Mouse (Mus musculus) MEL (cell line): Measurements from ENCODE around the gene Osm.

Experiments used
- CHD2 ChIP-seq: IDR thresholded peaks from 2 replicates; pipeline ENCODE4 v1.6.1; 2011; ENCODE audit warnings: low read length, improper control_type of control experiment
- CTCF ChIP-seq, 3 experiments: IDR thresholded peaks in 2 of 3; conservative IDR thresholded peaks in 1 of 3; 2 replicates each; pipeline ENCODE4 v1.5.1; 2011 to 2012; ENCODE audit warnings: low read length in 3 of 3, low read depth in 2 of 3, mild to moderate bottlenecking in 2 of 3, improper control_type of control experiment in 1 of 3, inconsistent platforms in 1 of 3, mixed read lengths in 1 of 3, moderate library complexity in 1 of 3; ENCODE audit not compliant: control insufficient read depth in 1 of 3, insufficient read depth in 1 of 3, poor library complexity in 1 of 3, severe bottlenecking in 1 of 3
- E2F4 ChIP-seq: IDR thresholded peaks from 2 replicates; pipeline ENCODE4 v1.6.1; 2011; ENCODE audit warnings: low read depth, low read length, improper control_type of control experiment, borderline replicate concordance
- ETS1 ChIP-seq: IDR thresholded peaks from 2 replicates; pipeline ENCODE4 v1.6.1; 2012; ENCODE audit warnings: low read depth, mild to moderate bottlenecking, inconsistent platforms, low read length, improper control_type of control experiment, moderate library complexity
- HCFC1 ChIP-seq: IDR thresholded peaks from 2 replicates; pipeline ENCODE4 v1.6.1; 2012; ENCODE audit warnings: low read depth, mild to moderate bottlenecking, inconsistent platforms, low read length, improper control_type of control experiment, moderate library complexity
- USF2 ChIP-seq, 2 experiments: IDR thresholded peaks; 2 replicates each; pipeline ENCODE4 v1.6.1; 2011 to 2012; ENCODE audit warnings: improper control_type of control experiment in 2 of 2, low read length in 2 of 2, borderline replicate concordance in 1 of 2, inconsistent platforms in 1 of 2, low read depth in 1 of 2, mild to moderate bottlenecking in 1 of 2; ENCODE audit not compliant: insufficient read depth in 1 of 2
- ZKSCAN1 ChIP-seq: IDR thresholded peaks from 2 replicates; pipeline ENCODE4 v1.6.1; 2012; ENCODE audit warnings: low read depth, mild to moderate bottlenecking, inconsistent platforms, low read length, improper control_type of control experiment, moderate library complexity
- ZNF384 ChIP-seq: IDR thresholded peaks from 2 replicates; pipeline ENCODE4 v1.6.1; 2012; ENCODE audit warnings: low read depth, mild to moderate bottlenecking, inconsistent platforms, low read length, improper control_type of control experiment

GRCm38 (mm10) chr11:4258657-4259082, 22.4 kb downstream of the Osm start:
- peak; percentile 82 to 99 (median 91) for TF ChIP-seq CTCF (IDR thresholded peaks at IDR 0.05 in 2 of 3, conservative IDR thresholded peaks at IDR 0.05 in 1 of 3; ENCODE audit: control insufficient read depth in 1 of 3, insufficient read depth in 1 of 3, low read depth in 2 of 3, low read length in 3 of 3, poor library complexity in 1 of 3, severe bottlenecking in 1 of 3)
- TF ChIP-seq ZKSCAN1 = no peak
- TF ChIP-seq ETS1 = no peak
- no peak for TF ChIP-seq CHD2
- no peak for TF ChIP-seq USF2 (IDR thresholded peaks at IDR 0.05; ENCODE audit: borderline replicate concordance in 1 of 2, insufficient read depth in 1 of 2, low read depth in 1 of 2, low read length in 2 of 2)
- TF ChIP-seq HCFC1 = peak; percentile 58; the same call in 1 of the 2 replicates
- TF ChIP-seq ZNF384 = 0 out of 2 replicates have a peak, but pooled peaks have one; percentile 51
- TF ChIP-seq E2F4 = no peak
